Mouse (Mus musculus): ENCODE data around the gene Bcas3. TPM values are rescaled to one million over a fixed set of nuclear protein-coding genes. Genes with fewer than 3 reads are reported as not detected.

The Bcas3 gene
- polyA plus RNA-seq, 1 experiment, result 21.2 TPM

DNA sequence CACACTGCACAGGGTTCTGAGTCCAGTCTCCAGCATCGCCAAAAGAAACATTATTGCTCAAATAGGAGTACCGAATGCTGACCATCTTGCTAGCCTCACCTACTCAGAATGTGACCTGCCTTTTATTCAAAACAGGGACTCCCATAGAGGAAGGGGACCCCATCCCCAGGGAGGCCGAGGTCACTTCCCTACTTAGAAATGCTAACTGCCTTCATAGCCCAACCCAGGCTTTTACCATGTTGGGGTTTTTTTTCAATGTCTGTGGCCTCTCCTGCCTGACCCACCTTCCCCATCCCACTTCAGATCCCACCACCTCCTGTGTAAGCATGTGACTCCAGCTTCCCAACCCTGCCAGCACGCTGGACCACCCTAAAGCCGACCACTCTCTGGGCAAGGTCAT lies 458.7 kb downstream of the Bcas3 start:
- no peak overlapping the region for H3K27ac ChIP-seq (replicated peaks; ENCODE audit: low read depth, low read length)
- H3K4me1 ChIP-seq (ENCODE audit: control insufficient read depth, insufficient read depth, insufficient read length, low read length), result no peaks in the 10 kb centered on the region
- no peak overlapping the region for H3K4me3 ChIP-seq (ENCODE audit: insufficient read depth, low read depth, low read length)

- no peak overlapping the region for H3K27ac ChIP-seq (replicated peaks; ENCODE audit: low read depth, low read length)
- H3K4me1 ChIP-seq (ENCODE audit: control insufficient read depth, insufficient read depth, insufficient read length, low read length), result no peaks in the 10 kb centered on the region
- H3K4me3 ChIP-seq (ENCODE audit: insufficient read depth, low read depth, low read length), result no peak overlapping the region
Measured at GRCm38 (mm10) chr11:85812201-85812966, 459.4 kb downstream of the Bcas3 start.

DNA sequence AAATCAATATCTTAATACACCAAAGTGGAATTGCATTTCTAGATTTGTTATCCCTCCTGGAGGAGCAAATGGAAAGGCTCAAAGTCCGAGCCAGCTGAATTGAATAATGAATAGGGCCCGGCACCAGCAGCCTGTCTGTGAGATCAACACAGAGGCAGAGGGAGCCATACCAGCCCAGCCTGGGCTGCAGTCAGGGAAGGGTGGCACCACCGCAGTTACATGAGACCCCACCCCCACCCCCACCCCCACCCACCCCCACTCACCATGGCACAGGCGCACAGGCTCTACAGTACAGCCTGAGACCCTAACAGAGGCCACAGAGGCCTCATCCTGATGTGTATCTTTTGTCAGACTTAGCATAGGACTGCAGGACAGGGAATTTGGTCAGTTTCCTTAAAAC lies 461.7 kb downstream of the Bcas3 start:
- H3K27ac ChIP-seq (replicated peaks; ENCODE audit: low read depth, low read length), result 0 out of 2 replicates have a peak overlapping the region, but pooled peaks have one; percentile 20

DNA sequence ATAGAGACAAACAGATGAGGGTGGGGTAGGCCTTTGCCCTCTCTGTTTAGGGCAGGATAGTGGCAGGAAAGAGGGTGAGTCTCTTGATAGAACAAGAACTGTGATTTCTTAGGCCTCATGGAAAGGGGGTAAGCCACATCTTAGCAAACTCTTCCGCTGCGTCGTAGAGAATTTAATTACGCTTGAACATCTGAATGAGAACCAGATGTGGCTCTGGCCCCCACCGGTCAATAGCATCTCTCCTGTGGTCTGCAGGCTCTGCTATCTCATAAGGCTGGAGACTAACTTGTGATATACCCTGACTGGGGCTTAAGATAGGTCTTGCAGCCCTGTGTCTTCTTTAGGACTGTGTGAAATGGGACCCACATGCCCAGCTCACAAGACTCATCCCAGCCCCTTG lies 463.5 kb downstream of the Bcas3 start:
- H3K4me1 ChIP-seq (ENCODE audit: control insufficient read depth, insufficient read depth, insufficient read length, low read length), result no peaks in the 10 kb centered on the region
- no peak overlapping the region for H3K4me3 ChIP-seq (ENCODE audit: insufficient read depth, low read depth, low read length)
- H3K27ac ChIP-seq (replicated peaks; ENCODE audit: low read depth, low read length), result no peak overlapping the region

More for the DNA sequence above, 461.7 kb downstream of the Bcas3 start:
- Histone ChIP-seq H3K4me1 (ENCODE audit: control insufficient read depth, insufficient read depth, insufficient read length, low read length) (no peaks in the 10 kb centered on the region), H3K4me3 (ENCODE audit: insufficient read depth, low read depth, low read length) (no peak overlapping the region)

DNA sequence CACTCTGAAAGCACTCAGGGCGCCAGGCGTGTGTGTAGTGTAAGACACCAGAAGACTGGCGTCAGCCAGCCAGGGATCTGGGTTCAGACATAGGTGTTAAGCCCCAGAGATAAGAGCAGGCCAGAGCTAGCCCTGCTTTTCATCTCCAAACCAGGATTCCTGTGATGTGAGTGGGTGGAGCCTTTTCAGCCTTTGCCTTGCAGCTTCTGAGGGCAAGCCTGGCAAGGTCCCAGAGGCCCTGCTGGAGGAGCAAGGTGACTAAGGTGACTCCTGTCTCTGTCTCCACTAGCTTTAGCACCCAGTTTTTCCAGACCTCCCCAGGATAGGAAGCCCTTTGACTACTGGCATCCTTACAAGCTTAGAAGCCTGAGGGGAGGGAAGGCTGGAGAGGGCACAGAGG lies 465.4 kb downstream of the Bcas3 start:
- H3K27ac ChIP-seq (replicated peaks; ENCODE audit: low read depth, low read length), result no peak overlapping the region
- H3K4me1 ChIP-seq (ENCODE audit: control insufficient read depth, insufficient read depth, insufficient read length, low read length), result no peaks in the 10 kb centered on the region
- H3K4me3 ChIP-seq (ENCODE audit: insufficient read depth, low read depth, low read length), result no peak overlapping the region

GRCm38 (mm10) chr11:85820959-85821358 lies 468.0 kb downstream of the Bcas3 start:
- Histone ChIP-seq H3K27ac (replicated peaks; ENCODE audit: low read depth, low read length) (peak overlapping the region; percentile 8; the same call in 1 of the 2 replicates), H3K4me3 (ENCODE audit: insufficient read depth, low read depth, low read length) (no peak overlapping the region), H3K4me1 (ENCODE audit: control insufficient read depth, insufficient read depth, insufficient read length, low read length) (no peaks in the 10 kb centered on the region)

DNA sequence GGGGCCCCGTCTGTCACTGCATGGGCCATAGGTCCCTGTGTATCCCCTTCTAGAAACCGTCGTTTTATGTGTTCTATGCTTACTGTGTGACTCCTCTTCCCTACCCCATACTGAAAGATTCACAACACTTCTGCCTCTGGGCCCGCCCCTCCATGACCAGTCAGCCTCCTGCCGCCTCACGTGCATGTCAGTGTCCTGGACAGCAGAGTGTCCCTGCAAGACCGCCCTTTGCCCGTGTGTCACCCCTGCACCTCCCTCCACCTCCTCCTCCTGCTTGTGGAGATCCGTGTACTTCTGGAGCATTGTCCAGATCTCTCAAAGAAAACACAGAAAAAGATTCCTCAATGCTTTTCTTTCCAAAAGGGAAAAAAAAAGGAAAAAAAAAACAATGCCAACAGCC lies 468.7 kb downstream of the Bcas3 start:
- Histone ChIP-seq H3K4me1 (ENCODE audit: control insufficient read depth, insufficient read depth, insufficient read length, low read length) (no peaks in the 10 kb centered on the region), H3K27ac (replicated peaks; ENCODE audit: low read depth, low read length) (no peak overlapping the region), H3K4me3 (ENCODE audit: insufficient read depth, low read depth, low read length) (no peak overlapping the region)

DNA sequence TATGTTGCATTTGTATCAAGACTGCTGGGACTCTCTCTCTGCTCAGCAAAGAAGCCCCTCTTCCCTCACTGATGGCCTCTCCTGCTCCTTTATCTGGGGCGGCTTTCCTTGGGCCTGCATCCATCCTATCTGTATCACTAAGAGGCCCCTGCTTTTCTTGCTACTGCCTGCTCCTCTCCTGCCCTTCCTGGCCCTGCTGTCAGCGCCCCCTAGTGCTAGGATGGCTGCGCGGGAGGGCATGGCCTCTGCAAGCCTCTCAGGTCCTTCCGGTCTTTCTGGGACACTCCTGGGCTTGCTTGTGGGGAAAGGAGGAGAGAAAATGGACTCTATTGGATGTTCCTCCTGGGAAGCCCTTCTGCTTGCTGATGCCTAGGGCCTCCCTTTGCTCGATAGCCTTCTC lies 470.2 kb downstream of the Bcas3 start:
- Histone ChIP-seq H3K4me1 (ENCODE audit: control insufficient read depth, insufficient read depth, insufficient read length, low read length) (no peaks in the 10 kb centered on the region), H3K27ac (replicated peaks; ENCODE audit: low read depth, low read length) (no peak overlapping the region), H3K4me3 (ENCODE audit: insufficient read depth, low read depth, low read length) (no peak overlapping the region)

GRCm38 (mm10) chr11:85823794-85824193 lies 470.8 kb downstream of the Bcas3 start:
- no peak overlapping the region for H3K4me3 ChIP-seq (ENCODE audit: insufficient read depth, low read depth, low read length)
- no peaks in the 10 kb centered on the region for H3K4me1 ChIP-seq (ENCODE audit: control insufficient read depth, insufficient read depth, insufficient read length, low read length)
- no peak overlapping the region for H3K27ac ChIP-seq (replicated peaks; ENCODE audit: low read depth, low read length)

DNA sequence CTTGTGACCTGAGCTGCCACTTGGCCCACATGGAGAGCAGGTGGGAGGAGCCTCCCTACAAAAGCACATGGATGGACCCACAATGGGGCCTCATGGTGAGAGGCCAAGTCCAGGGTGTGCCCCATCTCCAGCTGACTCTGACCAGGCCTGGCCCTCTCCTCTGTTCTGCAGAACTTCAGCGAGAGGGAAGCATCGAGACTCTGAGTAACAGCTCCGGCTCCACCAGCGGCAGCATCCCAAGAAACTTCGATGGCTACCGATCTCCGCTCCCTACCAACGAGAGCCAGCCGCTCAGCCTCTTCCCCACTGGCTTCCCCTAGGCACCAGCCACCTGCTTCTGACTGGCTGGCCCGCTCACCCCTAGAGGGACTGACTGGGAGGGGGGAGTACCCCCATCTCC lies 472.1 kb downstream of the Bcas3 start:
- no peak overlapping the region for H3K4me3 ChIP-seq (ENCODE audit: insufficient read depth, low read depth, low read length)
- H3K4me1 ChIP-seq (ENCODE audit: control insufficient read depth, insufficient read depth, insufficient read length, low read length), result no peaks in the 10 kb centered on the region
- no peak overlapping the region for H3K27ac ChIP-seq (replicated peaks; ENCODE audit: low read depth, low read length)

GRCm38 (mm10) chr11:85825823-85826222 lies 472.9 kb downstream of the Bcas3 start:
- Histone ChIP-seq H3K27ac (replicated peaks; ENCODE audit: low read depth, low read length) (no peak overlapping the region), H3K4me1 (ENCODE audit: control insufficient read depth, insufficient read depth, insufficient read length, low read length) (no peaks in the 10 kb centered on the region), H3K4me3 (ENCODE audit: insufficient read depth, low read depth, low read length) (no peak overlapping the region)

GRCm38 (mm10) chr11:85827342-85827741 lies 474.4 kb downstream of the Bcas3 start:
- Histone ChIP-seq H3K4me1 (ENCODE audit: control insufficient read depth, insufficient read depth, insufficient read length, low read length) (no peaks in the 10 kb centered on the region), H3K27ac (replicated peaks; ENCODE audit: low read depth, low read length) (no peak overlapping the region), H3K4me3 (ENCODE audit: insufficient read depth, low read depth, low read length) (no peak overlapping the region)

DNA sequence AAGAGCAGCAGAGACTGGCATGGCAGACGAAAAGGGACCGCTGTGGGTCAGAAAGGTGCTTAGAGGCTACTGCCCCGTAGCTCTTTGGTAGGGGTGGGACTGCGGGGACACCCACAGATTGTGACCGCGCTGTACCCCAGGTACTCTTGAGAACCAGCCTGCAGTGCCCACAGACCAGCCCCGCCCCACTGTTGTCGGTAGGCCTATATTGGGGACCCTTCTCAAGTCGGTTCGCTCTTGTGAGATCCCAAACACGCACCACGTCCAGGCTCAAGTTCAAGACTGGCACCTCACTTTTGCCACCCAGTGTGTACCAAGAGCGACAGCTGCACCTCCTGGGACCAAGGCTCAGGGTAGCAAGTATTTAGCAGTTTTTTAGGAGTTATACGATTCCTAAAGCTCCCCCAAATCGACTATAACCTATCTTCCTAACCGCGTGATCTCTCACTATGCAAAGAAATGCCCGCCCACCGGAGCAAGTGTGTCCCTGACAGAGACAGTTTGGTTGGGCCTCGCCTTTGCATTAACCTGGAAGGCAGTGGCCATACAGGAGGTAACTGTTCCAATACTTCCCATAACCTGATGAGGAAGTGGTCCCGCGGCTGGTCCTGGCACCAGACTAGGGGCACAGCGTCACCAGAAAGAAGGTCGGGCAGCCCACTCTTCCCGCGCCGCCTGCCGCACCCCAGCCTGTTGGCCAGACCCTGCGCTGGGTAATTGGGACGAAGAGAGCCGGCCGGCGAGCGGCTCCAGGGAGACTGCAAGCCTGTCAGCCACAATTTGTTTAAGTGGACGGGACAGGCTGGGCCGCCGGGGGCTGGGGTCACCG lies 475.9 kb downstream of the Bcas3 start:
- no peaks in the 10 kb centered on the region for H3K4me1 ChIP-seq (ENCODE audit: control insufficient read depth, insufficient read depth, insufficient read length, low read length)
- no peak overlapping the region for H3K27ac ChIP-seq (replicated peaks; ENCODE audit: low read depth, low read length)
- no peak overlapping the region for H3K4me3 ChIP-seq (ENCODE audit: insufficient read depth, low read depth, low read length)

DNA sequence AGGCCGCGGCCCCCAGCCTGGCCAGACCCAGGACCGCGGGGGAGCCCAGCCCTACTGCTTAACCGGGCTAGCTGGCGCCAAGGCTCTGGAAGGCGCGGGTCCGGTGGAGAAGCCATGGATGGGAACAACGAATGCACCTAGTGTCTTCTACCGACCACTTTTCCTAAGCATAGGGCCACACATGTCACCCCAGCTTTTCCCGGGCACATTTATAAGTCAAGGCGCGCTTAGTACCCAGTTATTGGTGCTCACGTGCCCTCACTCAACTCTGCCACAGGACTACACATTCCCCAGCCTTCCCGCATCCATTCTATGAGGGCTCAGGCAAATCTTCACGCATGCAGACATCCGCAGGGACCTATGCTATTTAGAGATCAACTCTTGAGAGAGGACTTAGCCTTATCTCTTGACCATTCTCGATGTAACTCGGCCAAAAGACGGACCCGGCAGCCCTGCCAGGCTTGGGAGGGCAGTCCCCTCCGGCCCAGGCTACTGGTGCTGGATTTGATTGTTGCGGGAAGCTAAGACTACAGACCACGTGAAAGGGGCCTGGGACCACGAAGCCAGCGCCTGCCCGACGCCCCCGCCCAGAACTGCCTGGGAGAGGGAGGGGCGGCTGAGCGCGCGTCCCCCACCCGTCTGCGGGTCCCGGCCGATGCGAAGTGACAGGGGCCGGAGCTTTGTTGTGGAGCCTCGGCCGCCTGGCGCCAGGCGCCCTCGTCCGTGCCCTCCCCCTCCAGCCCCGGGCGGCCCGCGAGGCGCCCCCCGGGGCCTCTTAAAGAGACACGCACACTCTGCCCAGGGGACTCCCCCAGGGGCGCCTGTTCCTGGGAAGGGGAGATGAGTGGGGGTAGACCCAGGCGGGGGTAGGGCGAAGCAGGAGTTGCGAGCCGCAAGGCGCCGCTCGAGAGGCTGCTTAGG lies 476.8 kb downstream of the Bcas3 start:
- H3K27ac ChIP-seq (replicated peaks; ENCODE audit: low read depth, low read length), result peak overlapping the region; percentile 5; the same call in 1 of the 2 replicates
- no peaks in the 10 kb centered on the region for H3K4me1 ChIP-seq (ENCODE audit: control insufficient read depth, insufficient read depth, insufficient read length, low read length)
- peak overlapping the region; percentile 14; the same call in 1 of the 2 replicates for H3K4me3 ChIP-seq (ENCODE audit: insufficient read depth, low read depth, low read length)

GRCm38 (mm10) chr11:85830901-85831341 lies 478.0 kb downstream of the Bcas3 start:
- Histone ChIP-seq H3K4me1 (ENCODE audit: control insufficient read depth, insufficient read depth, insufficient read length, low read length) (no peaks in the 10 kb centered on the region), H3K27ac (replicated peaks; ENCODE audit: low read depth, low read length) (peak overlapping the region; percentile 2), H3K4me3 (ENCODE audit: insufficient read depth, low read depth, low read length) (peak overlapping the region; percentile 57)

Data from brown adipose tissue, adult 24 weeks (tissue).